Mouse (Mus musculus) liver, embryonic 14.5 days (tissue): ENCODE measurements around the gene Aup1.

Source experiments
- CTCF ChIP-seq: IDR thresholded peaks from 2 replicates; pipeline ENCODE4 v1.5.1; 2016; ENCODE audit warnings: antibody characterized with exemption, low read depth, control low read depth
- EP300 ChIP-seq: IDR thresholded peaks from 2 replicates; pipeline ENCODE4 v1.6.1; 2016; ENCODE audit warnings: antibody characterized with exemption, low read depth

DNA sequence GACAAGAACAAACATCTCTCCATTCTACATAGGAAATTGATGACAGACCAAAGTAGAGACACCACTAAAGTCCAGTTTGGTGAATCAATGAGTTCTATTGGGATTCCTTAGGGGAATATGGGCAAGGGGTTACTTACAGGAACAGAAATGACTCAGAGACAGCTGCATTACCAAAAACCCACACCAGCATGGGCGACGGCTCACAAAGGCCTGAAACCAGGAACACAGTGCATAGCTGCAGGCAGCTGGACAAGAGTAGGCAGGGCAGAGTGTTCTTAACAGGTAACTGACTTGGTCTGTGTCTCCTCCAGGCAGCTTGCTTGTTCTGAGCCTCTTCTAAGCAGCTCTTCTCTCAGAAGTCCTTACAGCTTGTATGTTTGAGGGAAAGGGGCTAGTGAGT is 38.6 kb upstream of the Aup1 start:
- TF ChIP-seq CTCF (no peak), EP300 (no peak)
